Mouse (Mus musculus) neural tube, embryonic 10.5 days (tissue): Measurements from ENCODE around the gene Tchp.

Experiments
- DNase-seq: peaks from one replicate; pipeline ENCODE4 v3.0.0-alpha.2; 2017; ENCODE audit warnings: low spot score; ENCODE audit errors: extremely low spot score

Tchp gene

GRCm38 (mm10) chr5:114696939-114697338, 10.6 kb upstream of the Tchp start:
- no peak for DNase-seq

GRCm38 (mm10) chr5:114698044-114698746, 9.4 kb upstream of the Tchp start:
- DNase-seq: no peak

- no peak for DNase-seq
These were observed 8.5 kb upstream of the Tchp start for GRCm38 (mm10) chr5:114699015-114699414.

GRCm38 (mm10) chr5:114702403-114703392, 4.9 kb upstream of the Tchp start:
- no peak for DNase-seq

GRCm38 (mm10) chr5:114708491-114708890, 931 bp downstream of the Tchp start:
- DNase-seq: no peak

- DNase-seq: no peak
These were observed 1.8 kb downstream of the Tchp start for GRCm38 (mm10) chr5:114709357-114709756.

GRCm38 (mm10) chr5:114714551-114714950, 7.0 kb downstream of the Tchp start:
- no peak for DNase-seq

GRCm38 (mm10) chr5:114717292-114717691, 9.7 kb downstream of the Tchp start:
- DNase-seq: no peak

- DNase-seq: no peak
These were observed 10.4 kb downstream of the Tchp start for GRCm38 (mm10) chr5:114717937-114718336.

GRCm38 (mm10) chr5:114718483-114718882, 10.9 kb downstream of the Tchp start:
- no peak for DNase-seq

GRCm38 (mm10) chr5:114719003-114719927, 11.7 kb downstream of the Tchp start:
- no peak for DNase-seq

- DNase-seq: no peak
These were observed 12.3 kb downstream of the Tchp start for GRCm38 (mm10) chr5:114719928-114720270.

- DNase-seq: no peak
These were observed 13.2 kb downstream of the Tchp start for GRCm38 (mm10) chr5:114720784-114721183.

- no peak for DNase-seq
These were observed 14.4 kb downstream of the Tchp start for GRCm38 (mm10) chr5:114721969-114722368.

GRCm38 (mm10) chr5:114722846-114723245, 15.3 kb downstream of the Tchp start:
- DNase-seq: no peak

- no peak for DNase-seq
These were observed 20.6 kb downstream of the Tchp start for GRCm38 (mm10) chr5:114728160-114728559.

GRCm38 (mm10) chr5:114730129-114730528, 22.6 kb downstream of the Tchp start:
- DNase-seq: no peak

GRCm38 (mm10) chr5:114731498-114731897, 23.9 kb downstream of the Tchp start:
- no peak for DNase-seq

GRCm38 (mm10) chr5:114731969-114732368, 24.4 kb downstream of the Tchp start:
- no peak for DNase-seq

- no peak for DNase-seq
These were observed 26.0 kb downstream of the Tchp start for GRCm38 (mm10) chr5:114733606-114734005.
